Mouse (Mus musculus) skeletal muscle tissue, adult 2 months (tissue): ENCODE results near the gene Plekhm2.
A peak's percentile ranks its signal among the peaks of the same experiment; 100 is the strongest.

Experiments
- DNase-seq: peaks from one replicate; pipeline ENCODE4 v3.0.0-alpha.2; 2012; ENCODE audit warnings: low read depth, low spot score

Gene Plekhm2

DNA sequence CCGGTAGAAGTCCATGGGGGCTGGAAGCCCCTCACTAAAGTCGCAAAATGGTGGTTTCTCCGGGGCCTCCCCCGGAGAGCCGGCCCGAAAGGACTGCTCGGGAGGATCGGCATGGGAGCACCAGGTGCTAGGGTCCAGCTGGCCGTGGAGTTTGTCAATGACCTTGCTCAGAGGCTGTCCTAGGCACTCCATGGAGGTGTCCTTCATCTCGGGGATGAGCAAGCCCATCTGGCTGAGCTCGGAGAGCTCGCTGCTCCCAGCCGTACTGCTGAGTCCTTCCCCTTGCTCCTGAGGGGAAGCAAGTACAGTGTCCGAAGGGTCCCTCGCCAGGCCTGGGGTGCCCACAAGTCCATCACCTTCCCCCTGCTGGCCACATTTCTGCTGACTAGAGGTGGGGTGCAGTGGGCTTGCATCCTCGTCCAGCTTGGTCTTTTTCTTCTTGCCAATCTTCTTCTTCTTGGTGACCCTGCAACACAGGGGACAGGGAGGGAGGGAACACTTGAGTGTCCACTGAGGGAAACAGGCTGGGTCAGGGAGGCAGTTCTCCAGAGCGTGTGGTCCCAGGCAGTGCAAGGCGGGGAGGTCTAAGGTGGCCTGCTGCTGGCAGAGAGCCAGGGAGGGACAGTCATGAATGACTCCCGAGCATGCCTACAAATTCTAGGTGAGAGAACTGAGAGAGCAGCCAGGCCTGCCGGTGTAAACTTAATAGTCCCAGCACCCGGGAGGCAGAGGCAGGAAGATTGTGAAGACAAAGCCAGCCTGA lies 32.4 kb downstream of the Plekhm2 start:
- no peak for DNase-seq

DNA sequence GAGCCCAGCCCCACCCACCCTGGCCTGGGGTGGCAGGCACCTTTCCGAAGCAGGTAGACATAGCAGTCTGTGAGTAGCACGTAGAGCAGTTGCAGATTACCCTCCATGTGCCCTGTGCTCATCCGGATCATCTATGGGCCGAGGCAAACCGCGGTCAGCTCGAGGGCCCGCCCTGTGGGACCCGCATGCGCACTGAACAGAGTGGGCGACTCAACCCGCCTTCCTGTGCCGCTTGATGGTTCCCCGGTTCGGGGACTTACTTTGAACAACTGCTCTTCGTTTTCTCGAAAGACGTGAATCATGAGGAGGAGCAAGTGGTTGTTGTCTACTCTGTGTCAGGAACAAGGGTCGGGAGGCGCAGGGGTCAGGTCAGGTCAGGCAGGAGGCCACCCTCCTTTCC lies 33.4 kb downstream of the Plekhm2 start:
- no peak for DNase-seq

DNA sequence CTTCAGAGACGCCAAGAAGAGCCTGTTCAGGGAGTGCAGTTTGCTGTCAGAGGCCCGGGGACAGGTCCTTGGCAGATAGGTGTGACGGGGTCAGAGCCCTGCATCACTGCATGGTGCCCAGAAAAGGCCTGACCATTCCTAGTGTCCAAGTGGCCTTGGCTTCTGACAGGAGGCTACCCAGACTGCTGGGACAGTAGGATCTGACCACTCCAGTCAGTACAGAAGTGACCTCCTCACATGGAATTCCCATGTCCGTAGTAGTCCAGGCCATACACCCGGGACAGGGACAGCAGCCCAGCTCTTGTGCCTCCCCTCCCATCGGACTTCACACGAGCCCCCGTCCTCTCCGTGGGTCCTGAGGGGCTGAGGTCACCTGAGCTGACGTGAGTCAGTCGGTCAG lies 34.7 kb downstream of the Plekhm2 start:
- no peak for DNase-seq

DNA sequence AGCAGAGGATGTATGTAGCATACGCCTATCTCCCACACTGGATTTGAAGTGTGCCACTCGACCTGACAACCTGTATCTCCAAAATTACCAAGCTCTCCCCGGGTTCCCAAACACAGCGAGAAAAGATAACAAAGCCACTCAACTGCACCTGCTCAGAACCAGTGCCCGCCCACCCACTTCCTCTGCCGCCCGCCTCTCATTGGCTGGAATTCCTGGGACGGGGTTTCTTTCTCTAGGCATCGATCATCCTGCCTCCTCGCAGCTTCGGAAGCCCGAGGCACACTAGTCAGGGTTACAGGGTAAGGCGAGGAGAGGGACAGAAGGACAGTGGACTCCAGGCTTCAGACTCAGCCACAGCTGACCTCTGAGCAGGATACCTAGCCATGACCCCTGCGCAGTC lies 36.0 kb downstream of the Plekhm2 start:
- DNase-seq = no peak

DNA sequence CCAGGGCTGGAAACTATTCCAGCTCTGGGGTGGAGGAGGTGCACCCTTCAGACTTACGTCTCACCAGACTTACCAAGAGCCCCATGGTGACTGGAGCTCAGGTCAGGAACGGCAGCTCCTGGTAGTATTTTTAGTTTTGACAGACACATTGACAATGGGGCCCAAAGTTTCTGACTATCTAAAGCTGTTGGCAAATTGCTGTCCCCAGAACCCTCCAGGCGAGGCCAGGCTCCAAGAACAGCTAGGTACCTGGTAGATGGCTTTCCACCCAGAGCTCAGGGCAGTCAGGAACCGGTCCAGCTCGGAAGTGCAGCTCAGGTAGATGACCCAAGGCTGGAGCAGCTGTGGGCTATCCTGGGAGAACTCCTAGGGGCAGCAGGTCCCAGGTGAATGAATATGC lies 37.2 kb downstream of the Plekhm2 start:
- no peak for DNase-seq

DNA sequence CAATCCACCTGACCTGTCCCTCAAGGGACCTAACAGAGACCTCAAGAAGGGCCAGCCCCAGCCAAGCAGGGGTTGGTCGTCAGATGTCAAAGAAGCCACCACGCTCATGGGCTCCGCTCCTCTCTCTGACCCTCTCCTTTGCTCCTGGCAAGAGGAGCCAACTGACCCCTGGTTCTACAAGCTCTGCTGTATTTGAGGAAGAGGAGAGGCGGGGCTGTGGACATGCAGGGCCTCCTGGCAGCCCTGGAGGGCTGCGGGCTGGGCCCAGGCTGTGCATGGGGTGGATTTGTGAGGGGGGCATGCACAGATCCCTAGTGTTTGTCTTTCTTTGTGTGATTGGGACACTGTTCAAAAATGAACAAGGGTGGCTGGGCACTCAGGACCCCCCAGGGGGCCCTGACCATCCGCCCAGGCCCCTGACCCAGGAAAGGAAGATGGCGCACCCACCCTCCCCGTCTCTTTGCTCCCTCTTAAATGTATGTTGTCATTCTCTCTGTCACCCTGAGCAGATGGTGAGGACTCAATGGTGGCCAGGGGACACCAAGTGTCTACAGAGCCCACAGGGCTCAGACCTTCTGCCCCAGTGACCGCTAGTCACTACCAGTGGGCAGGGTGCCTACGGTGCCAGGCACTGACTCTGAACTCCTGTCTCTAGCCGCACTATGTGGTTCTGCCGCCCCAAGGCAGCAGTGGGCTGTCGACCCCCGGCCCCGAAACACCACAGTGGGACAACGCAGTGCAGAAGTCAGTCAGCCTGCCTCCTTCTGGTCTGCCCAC lies 38.7 kb downstream of the Plekhm2 start:
- DNase-seq = no peak

DNA sequence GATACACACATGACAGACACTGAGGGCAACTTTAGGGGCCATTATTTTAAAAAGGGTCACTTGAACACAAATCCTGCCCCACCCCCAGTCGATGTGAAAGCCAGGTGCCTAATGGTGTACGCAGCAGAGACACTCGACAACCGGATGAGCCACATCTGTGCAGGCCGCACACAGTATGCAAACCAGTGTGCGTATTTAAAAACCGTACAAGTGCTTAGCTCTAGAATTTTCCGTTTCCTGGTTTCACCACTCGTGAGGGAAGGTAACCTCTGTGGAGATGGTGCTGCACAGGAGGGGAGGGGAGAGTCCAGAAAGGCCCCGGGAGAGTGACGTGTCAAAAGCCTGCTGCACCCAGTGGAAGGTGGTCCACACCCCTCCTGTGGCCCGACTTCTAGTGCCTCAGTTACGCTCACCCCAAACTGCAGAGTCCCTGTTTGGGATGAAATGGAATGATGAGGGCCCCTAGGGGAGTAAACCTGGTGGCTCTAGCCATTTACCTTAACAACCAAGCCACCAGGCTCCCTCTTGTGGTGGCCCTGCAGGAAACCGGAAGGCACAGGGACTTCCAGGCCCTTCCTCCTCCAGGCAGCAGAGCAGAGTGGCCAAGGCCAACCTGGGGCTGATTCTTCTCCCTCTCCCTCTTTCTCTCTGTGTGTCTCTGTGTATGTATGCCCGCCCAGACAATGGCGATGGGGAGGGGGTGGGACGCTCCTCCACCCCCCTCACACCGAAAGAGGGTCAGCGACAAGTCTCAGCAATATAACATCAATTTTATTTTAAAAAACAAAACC lies 39.5 kb downstream of the Plekhm2 start:
- DNase-seq = no peak

DNA sequence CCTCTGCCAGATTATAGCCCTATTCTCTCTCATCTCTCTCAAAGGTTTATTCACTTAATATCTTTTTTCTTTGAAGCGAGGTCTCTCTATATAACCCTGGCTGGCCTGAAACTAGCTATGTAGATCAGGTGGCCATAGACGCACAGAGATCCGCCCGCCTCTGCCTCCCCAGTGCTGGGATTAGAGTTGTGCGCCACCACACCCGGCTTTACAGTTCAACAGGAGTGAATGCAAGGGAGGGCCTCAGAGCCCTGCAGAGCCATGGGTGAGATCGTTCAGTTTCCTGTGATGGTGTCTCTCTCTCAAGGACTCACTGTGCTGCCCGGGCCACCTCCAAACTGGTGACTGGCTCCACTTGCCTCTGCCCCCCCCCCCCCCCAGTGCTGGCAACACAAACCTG lies 40.6 kb downstream of the Plekhm2 start:
- DNase-seq = no peak

DNA sequence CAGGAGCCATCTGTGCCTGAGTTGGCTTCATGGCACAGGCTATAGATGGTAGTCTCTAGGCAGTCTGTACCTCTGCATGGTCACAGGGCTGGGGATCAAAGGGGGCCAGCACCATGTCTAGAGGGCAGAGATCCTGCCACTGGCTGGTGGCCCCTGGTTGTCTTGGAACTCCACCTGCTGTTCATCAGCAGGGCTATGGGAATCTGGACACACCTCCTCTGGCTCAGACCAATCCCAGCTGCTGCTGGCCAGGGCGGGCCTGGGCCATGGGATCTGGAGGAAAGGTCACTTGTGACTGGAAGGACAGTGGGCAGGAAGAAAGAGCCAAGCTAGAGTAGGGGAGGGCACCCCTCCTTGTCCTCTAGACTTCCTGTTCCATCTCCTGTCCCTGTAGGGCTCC lies 41.0 kb downstream of the Plekhm2 start, which contains the start of gene Slc25a34:
Gene Slc25a34, minus strand, starts transcription at position 156 of the 400 bp plus-strand sequence.
- peak; percentile 84 for DNase-seq

DNA sequence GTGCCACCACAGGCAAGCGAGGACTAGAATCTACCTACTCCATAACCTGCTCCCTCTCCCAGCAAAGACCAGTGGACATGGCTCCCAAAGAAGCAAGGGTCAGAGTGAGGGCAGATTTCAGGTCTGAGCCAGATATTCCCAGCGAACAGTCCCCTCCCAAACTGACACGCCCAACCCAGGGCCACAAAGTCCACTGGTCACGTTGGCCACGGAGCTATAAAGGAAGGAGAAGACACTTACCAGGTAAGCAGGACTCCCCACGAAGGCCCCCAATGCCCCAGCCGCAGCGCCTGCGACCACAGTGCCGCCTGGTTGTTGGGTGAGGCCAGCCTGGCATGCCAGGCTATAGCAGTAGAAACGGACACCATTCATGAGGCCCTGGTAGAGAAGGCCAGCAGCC lies 41.7 kb downstream of the Plekhm2 start:
- DNase-seq = no peak

DNA sequence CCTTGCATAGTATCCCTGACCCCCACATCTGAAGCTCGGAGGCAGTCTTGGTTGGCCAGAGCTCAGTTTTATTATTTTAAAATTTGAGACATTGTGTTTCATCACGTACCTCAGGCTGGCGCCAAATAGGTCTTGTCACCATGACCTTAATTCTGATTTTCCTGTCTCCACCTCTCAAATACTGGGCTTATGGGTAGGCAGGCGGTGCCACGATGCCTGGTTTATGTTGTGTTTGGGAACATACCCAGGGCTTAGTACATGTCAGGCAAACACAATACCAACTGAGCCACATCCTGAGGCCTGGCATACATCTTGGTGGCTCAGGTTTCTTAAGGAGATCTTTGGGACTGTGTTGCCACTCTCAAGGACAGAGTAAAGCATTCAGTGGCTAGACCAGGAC lies 42.1 kb downstream of the Plekhm2 start:
- no peak for DNase-seq

DNA sequence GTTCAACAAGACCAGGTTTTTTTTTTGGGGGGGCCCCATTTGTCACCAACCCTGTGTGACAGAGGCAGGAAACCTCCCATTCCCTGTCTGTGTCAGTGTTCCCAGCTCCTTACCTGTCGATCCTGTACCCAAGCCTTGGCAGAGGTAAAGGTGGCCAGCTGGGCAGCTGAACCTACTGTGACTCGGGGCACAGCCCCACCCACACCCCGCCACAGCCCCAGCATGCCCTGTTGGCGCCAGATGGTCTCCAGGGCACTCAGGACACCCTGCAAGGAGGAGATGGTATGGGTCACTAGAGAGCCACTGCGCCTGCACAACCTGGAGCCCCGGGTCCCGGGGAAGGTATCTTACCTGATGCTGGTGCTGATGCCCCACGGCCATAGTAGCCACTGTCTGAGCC lies 42.6 kb downstream of the Plekhm2 start:
- DNase-seq = no peak

DNA sequence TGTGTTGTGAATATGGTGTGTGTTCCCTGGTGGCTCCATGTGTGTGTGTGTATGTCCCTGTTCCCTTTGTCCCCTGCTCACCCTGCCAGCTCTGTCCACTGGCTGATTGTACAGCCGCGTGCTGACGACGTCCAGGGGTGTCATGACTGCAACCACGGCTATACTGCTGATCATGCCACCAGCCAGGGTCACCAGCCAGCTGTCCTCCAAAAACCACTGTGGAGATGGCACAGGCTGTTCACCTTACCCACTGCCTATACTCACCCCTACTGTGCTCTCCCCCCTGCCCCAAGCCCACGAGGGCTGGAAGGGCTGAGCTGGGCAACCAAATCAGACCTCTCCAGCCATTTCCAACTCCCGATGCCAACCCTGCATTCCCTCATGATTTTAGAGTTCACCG lies 43.4 kb downstream of the Plekhm2 start:
- no peak for DNase-seq

DNA sequence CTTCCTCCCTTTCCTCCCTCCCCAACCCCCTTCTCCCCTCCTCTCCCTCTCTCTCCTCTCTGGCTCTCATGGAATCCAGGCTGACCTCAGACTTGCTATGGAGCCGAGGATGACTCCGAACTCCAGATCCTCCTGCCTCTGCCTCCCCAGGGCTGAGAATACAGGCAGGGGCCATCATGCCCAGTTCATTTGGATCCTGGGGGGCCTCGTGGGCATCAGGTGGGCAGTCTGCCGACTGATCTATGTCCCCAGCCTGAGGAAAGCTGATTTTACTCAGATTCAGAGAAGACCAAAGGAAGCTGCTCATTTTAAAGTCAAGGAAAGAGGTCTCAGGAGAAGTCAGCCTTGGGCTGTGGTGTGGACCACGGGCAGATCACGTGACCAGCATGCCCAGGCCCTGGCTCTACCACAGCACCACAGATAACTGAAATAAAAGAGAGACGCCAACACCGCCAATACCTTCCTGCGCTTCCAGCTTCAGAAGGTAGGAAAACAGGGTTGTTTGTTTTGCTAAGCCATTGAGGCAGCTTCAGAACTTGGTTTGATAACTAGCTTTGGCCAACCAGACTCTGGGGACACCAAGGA lies 45.3 kb downstream of the Plekhm2 start:
- DNase-seq = no peak

DNA sequence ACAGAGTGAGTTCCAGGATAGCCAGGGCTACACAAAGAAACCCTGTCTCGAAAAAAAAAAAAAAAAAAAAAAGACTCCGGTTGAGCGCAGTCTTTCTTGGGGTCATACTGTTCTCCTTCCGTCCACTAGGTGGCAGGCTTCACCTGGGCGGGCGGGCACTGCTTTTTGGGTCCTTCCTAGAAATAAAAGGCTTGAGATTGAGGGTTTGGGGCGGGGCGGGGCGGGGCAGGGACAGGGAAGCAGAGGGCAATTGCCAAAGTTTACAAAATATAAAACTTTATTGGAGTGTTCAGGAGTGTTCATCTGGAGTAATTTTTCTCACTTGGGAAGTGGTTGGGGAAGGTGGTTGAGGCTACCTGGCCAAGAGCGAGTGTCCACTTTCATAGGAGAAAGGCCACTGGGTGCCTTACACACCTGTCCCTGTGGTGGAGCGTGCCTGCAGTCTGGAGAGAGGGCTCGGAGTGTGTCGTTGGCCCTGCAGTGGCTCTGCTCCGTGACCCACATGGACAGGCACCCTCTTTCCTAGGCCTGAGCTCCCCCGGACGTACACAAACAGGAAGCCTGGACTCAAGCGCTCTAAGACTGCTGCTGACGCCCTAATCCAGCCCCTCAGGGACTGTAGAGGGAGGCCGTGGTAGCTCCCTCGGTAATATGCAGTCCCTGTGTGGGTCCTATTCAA lies 46.0 kb downstream of the Plekhm2 start, which contains the start of gene Tmem82:
Gene Tmem82, minus strand, starts transcription at position 69 of the 679 bp plus-strand sequence.
- peak; percentile 59 for DNase-seq

DNA sequence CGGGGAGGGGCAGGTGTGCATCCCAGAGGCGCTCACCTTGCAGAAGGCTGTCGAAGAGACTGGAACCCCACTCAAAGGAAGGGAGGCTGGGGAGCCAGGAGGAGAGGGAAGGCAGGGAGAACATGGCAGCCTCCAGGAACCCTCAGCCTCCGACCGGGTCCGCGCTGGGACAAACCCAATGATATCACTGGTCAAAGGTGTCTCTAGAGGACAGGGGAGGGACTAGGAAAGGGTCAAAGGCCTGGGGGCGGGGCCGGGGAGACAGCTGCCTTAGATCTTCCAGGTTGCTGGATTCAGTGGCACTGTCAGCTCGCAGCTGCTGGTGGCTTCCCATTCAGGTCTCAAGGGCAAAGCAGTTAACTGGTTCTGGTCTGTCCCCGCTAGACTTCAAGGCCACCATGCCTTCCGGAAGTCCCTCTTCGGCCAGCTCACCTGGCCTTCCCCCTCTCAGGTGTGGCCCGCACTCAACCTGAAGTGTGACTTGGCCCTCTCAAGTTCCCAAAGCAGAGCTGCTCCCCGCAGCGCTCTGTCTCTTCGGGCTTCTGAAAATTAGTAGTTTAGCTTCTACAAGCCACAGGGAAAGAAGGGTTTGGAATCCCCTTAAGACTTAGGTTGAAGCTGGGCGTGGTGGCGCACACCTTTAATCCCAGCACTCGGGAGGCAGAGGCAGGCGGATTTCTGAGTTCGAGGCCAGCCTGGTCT lies 46.7 kb downstream of the Plekhm2 start:
- no peak for DNase-seq

DNA sequence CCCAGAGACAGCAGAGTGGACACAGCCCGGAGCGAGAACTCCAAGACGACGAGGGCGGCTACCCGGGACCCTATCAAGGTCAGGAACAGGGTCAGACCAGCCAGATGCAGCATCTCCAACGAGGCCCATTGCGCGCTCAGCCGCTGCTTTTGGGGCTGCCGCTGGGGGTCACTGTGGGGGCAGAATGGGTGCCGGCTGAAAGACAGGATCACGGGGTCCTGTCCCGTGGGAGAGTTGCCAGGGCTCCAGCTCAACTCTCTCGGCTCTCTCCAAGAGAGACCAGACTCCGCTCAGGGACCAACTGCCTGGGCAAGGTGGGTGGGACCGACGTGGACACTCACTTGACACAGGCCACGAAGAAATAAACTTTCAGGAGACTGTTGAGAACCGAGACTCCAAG lies 47.4 kb downstream of the Plekhm2 start:
- DNase-seq = peak; percentile 57

DNA sequence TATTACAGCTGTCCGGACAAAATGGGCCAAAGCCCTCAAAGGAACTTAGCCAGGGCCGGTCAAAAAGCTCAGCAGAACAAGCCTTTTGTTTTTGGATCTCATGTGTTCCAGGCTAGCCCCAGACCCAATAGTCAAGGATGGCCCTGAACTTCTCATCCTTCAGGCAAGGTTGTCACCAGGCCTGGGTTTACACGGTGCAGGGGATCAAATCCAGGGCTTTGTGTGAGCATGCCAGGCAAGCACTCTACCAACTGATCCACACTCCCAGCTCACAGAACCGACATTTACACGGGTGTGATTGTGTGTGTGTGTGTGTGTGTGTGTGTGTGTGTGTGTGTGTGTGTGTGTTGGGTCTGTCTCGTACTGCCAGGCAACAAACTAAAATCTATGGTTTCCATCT lies 47.9 kb downstream of the Plekhm2 start:
- DNase-seq = no peak

DNA sequence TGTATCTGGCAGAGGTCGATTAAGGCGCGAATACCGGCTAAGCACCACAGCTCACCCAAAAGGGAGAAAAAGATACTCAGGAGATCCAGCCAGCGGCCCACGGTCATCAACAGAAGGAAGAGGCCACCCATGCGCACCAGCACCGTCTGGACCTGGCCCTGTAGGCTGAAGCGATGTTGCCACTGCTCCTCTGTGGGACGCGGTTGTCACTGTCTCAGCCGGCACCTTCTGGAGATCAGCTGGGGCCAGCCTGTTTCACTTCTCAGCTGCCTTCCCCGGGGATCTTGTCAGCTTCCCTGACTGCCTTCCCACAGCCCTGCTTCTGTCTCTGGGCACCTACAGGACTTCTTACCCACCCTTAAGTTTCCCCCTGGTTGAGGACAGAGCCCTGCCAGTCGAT lies 49.8 kb downstream of the Plekhm2 start:
- DNase-seq = no peak

DNA sequence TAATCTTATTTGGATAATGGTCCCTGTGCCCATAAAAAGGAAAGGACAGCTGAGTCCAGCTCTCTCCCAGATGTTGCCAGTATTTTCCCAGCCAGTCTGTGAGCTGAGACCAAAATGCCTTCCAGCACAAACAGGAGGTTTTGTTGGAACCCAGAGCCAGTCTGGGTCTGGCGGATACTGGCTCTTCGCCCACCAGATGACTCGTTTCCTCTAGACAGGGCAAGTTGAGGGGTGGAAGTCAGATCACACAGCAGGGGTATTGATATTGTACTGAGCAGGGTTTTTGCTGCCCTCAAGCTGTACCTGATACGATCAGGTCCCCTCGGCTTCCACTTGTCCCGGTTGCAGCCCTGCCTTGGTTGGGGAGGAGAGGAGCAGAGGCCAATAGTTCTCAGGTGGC lies 55.2 kb downstream of the Plekhm2 start:
- DNase-seq = no peak

DNA sequence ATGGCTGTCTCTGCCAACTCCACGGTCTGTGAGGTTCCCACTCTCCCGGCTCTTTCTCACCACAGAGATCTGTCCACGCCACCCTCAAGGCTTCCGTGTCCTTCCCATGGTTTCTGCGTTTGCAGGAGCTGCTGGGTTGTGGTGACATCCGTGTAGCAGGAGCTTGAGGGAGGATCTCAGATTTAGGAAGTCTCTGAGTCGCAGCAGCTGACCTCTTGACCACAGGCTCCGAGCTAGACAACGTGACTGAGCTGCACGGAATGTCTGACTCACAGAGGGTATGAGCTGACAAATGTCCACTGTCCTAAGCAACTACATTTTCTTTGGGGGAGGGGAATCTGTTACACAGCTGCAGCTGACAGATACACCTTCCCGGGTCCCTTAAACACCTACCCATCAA lies 58.8 kb downstream of the Plekhm2 start, which contains the start of gene Fblim1:
Gene Fblim1, minus strand, starts transcription at position 236 of the 400 bp plus-strand sequence.
- peak; percentile 47 for DNase-seq
